Mouse (Mus musculus): Measurements from ENCODE around the gene Mme.

DNA sequence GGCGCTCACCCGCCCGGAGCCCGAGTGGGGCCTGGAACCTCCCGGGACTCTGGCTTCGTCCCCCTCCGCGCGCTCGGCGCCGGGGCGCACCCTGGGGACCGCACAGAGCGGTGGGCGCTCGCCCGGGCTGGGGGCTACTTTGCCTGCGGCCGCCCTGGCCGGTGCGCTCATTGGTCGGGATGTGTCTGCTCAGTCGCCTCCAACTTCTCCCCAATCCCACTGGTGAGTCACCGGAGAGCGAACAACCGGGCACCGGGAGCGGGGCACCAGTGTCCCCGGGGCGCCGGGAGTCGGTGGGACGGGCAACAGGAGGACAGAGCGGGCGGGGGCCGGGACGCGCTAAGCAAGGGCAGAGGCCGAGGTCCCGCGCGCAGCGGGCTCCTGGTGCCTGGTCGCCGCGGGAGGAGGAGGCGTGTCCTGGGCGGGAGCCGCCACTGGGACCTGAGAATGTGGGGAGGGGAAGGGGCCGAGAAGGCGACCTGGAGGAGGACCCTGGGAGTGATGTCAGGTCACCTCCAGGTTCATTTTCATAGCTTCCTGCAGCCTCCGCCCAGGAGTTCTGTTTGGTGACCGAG lies 54.4 kb downstream of the Mme start:
- TF ChIP-seq CTCF (IDR thresholded peaks at IDR 0.05; ENCODE audit: insufficient read depth, low read length) (no peak), POLR2A (IDR thresholded peaks at IDR 0.05; ENCODE audit: borderline replicate concordance, extremely low read depth, low read depth, low read length) (0 out of 2 replicates have a peak, but pooled peaks have one; percentile 30)
